Mouse (Mus musculus) neural tube, embryonic 13.5 days (tissue): ENCODE results near the gene Acsl1. TPM values are rescaled to one million over a fixed set of nuclear protein-coding genes. Genes with fewer than 3 reads are reported as not detected.

Experiments used
- ATAC-seq: fragments of 200-750 bp; cut with Nextera tagmentation; 2 replicates; pipeline ENCODE4 v1.8.0; 2017; ENCODE audit warnings: low read depth, mild to moderate bottlenecking, moderate TSS enrichment, moderate library complexity
- H3K27ac ChIP-seq: fragments of 300-500 bp; sonication (generic); replicated peaks from 2 replicates; pipeline ENCODE4 v1.5.1; 2015; ENCODE audit warnings: moderate library complexity, mild to moderate bottlenecking, inconsistent platforms
- H3K27me3 ChIP-seq: fragments of 300-500 bp; sonication (generic); 2 replicates; pipeline ENCODE4 v1.6.1; 2015; ENCODE audit warnings: mild to moderate bottlenecking, inconsistent platforms
- H3K36me3 ChIP-seq: fragments of 300-500 bp; sonication (generic); 2 replicates; pipeline ENCODE4 v1.6.1; 2015; ENCODE audit warnings: mild to moderate bottlenecking, inconsistent platforms
- H3K4me1 ChIP-seq: fragments of 300-500 bp; sonication (generic); replicated peaks from 2 replicates; pipeline ENCODE4 v1.6.1; 2015; ENCODE audit warnings: inconsistent platforms
- H3K4me2 ChIP-seq: fragments of 300-500 bp; sonication (generic); 2 replicates; pipeline ENCODE4 v1.6.1; 2015; ENCODE audit warnings: inconsistent platforms, mild to moderate bottlenecking, moderate library complexity
- H3K4me3 ChIP-seq: fragments of 300-500 bp; sonication (generic); 2 replicates; pipeline ENCODE4 v1.5.1; 2015; ENCODE audit warnings: mild to moderate bottlenecking, inconsistent platforms
- H3K9ac ChIP-seq: fragments of 300-500 bp; sonication (generic); 2 replicates; pipeline ENCODE4 v1.6.1; 2015; ENCODE audit warnings: moderate library complexity, mild to moderate bottlenecking, inconsistent platforms
- H3K9me3 ChIP-seq: fragments of 300-500 bp; sonication (generic); 2 replicates; pipeline ENCODE4 v1.6.1; 2016; ENCODE audit warnings: inconsistent platforms
- WGBS: fragments of 180-500 bp; shearing (Covaris S2); methylation state at CpG from one replicate; pipeline ENCODE4 v1.1.7; 2015; 5-methylcytosine and 5-hydroxymethylcytosine counted together
- polyA plus RNA-seq: library from polyadenylated mRNA; unstranded; fragments of >200 nt; fragmentation: Nextera tagmentation; extraction: Ambion mirVana; gene quantifications from 2 replicates; pipeline ENCODE4 v1.2.1, GENCODE M21; 2015

Acsl1 gene
- polyA plus RNA-seq, 1 experiment from 2014 or later = 13.2 TPM

- Histone ChIP-seq H3K9me3 (no peaks in the 10 kb centered on the region), H3K9ac (no peak overlapping the region), H3K4me2 (no peak overlapping the region), H3K4me1 (no peaks in the 10 kb centered on the region), H3K27ac (no peak overlapping the region), H3K27me3 (no peaks in the 10 kb centered on the region), H3K4me3 (no peak overlapping the region), H3K36me3 (no peaks in the 10 kb centered on the region)
- 85% methylated on average over 6 of the region's 6 CpGs for WGBS
- no peak for ATAC-seq
Observed at GRCm38 (mm10) chr8:46496852-46497251, 26.0 kb downstream of the Acsl1 start.

DNA sequence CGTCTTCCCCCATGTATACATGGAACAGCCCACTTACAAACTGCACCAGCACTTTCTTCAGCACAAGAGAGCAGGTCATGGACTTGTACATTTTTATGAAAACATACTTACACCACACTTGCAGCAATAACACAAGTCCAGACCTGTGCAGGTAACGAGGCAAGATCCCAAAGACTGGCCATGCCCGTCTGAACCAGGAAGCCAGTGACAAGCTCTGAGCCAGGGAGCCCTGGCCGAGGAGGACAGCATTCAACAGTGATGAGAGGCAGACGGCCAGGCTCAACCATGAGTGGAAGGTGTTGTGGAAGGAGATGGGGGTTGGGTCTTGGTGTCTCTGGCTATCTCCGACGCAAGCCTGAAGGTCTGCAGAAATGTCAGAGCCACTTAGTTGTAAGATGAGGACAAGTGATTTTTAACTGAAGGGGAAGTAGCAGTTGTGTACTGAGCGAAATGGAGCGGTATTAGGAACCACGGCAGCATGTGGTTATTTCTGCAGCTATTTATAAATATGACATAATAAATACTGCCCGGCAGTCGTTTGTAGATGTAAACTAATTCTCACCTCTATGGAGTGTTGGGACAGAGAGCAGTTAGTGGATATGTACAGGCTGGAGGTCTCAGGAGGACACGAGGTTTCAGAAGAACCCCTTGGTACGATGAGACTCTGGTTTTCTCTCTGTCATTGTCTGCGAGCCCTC, 26.6 kb downstream of the Acsl1 start:
- Histone ChIP-seq H3K27ac (no peak overlapping the region), H3K4me1 (peaks cover 2% of the 10 kb centered on the region), H3K9me3 (no peaks in the 10 kb centered on the region), H3K4me2 (no peak overlapping the region), H3K4me3 (no peak overlapping the region), H3K36me3 (no peaks in the 10 kb centered on the region), H3K9ac (no peak overlapping the region), H3K27me3 (no peaks in the 10 kb centered on the region)
- 88% methylated on average over 15 of the region's 15 CpGs for WGBS
- no peak for ATAC-seq

DNA sequence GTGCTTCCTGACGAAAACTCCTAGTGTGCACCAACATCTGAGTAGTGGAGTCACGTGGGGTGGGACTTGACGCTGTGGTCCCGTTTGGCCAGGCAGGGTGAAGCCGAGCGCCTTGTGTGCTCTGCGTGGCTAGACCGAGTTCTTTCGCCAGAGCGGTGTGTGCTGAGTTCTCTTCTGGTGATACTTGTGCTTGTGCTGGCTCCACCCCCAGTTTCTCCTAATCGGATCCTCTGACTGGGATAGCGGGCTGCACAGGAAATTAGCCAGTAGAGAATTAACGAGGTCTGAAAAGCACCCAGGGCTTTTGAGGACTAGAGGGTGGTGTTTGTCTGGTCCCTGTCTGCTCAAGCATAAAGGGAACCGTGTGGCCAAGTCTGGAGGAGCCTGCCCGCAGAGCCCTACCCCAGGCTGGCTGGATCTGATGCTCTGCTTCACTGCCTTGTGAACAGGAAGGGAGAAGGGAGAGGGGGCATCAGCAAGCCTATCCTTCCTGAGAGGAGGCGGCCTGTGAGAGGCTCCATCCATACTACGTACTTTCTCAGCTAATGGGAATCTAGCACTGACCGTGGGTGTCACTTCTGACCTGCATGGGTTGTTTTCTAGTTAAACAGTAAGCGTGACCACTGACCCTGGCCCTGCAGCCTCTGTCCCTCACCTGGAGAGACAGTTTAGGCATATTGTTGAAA, 28.7 kb downstream of the Acsl1 start:
- Histone ChIP-seq H3K4me1 (peaks cover 11% of the 10 kb centered on the region), H3K9me3 (no peaks in the 10 kb centered on the region), H3K9ac (no peak overlapping the region), H3K36me3 (no peaks in the 10 kb centered on the region), H3K4me2 (no peak overlapping the region), H3K4me3 (no peak overlapping the region), H3K27ac (no peak overlapping the region), H3K27me3 (no peaks in the 10 kb centered on the region)
- WGBS = 60% methylated on average over 19 of the region's 19 CpGs
- no peak for ATAC-seq

GRCm38 (mm10) chr8:46502333-46503071, 31.7 kb downstream of the Acsl1 start:
- Histone ChIP-seq H3K4me2 (peak overlapping the region; percentile 47), H3K27ac (no peak overlapping the region), H3K9ac (peak overlapping the region; percentile 31; the same call in 1 of the 2 replicates), H3K4me3 (peak overlapping the region; percentile 31), H3K27me3 (no peaks in the 10 kb centered on the region), H3K36me3 (peaks cover 15% of the 10 kb centered on the region; the same call in 1 of the 2 replicates), H3K9me3 (no peaks in the 10 kb centered on the region), H3K4me1 (peaks cover 11% of the 10 kb centered on the region)
- ATAC-seq = peak; percentile 36; the same call in 1 of the 2 replicates
- WGBS = 26% methylated on average over 19 of the region's 19 CpGs

- H3K9me3 ChIP-seq = no peaks in the 10 kb centered on the region
- peak overlapping the region; percentile 31 for H3K4me3 ChIP-seq
- 0 out of 2 replicates have a peak overlapping the region, but pooled peaks have one; percentile 31 for H3K9ac ChIP-seq
- peak overlapping the region; percentile 47 for H3K4me2 ChIP-seq
- 79% methylated on average over 12 of the region's 12 CpGs for WGBS
- no peaks in the 10 kb centered on the region for H3K27me3 ChIP-seq
- H3K4me1 ChIP-seq = peaks cover 11% of the 10 kb centered on the region
- ATAC-seq = no peak
- no peak overlapping the region for H3K27ac ChIP-seq
- H3K36me3 ChIP-seq = peaks cover 17% of the 10 kb centered on the region; the same call in 1 of the 2 replicates
Observed at GRCm38 (mm10) chr8:46503072-46503695, 32.3 kb downstream of the Acsl1 start.

GRCm38 (mm10) chr8:46504196-46504595, 33.4 kb downstream of the Acsl1 start:
- H3K27ac ChIP-seq = no peak overlapping the region
- H3K4me1 ChIP-seq = peaks cover 11% of the 10 kb centered on the region
- H3K4me3 ChIP-seq = no peak overlapping the region
- no peak for ATAC-seq
- no peaks in the 10 kb centered on the region for H3K27me3 ChIP-seq
- no peak overlapping the region for H3K4me2 ChIP-seq
- peaks cover 22% of the 10 kb centered on the region; the same call in 1 of the 2 replicates for H3K36me3 ChIP-seq
- WGBS = 69% methylated on average over 3 of the region's 3 CpGs
- no peaks in the 10 kb centered on the region for H3K9me3 ChIP-seq
- no peak overlapping the region for H3K9ac ChIP-seq

DNA sequence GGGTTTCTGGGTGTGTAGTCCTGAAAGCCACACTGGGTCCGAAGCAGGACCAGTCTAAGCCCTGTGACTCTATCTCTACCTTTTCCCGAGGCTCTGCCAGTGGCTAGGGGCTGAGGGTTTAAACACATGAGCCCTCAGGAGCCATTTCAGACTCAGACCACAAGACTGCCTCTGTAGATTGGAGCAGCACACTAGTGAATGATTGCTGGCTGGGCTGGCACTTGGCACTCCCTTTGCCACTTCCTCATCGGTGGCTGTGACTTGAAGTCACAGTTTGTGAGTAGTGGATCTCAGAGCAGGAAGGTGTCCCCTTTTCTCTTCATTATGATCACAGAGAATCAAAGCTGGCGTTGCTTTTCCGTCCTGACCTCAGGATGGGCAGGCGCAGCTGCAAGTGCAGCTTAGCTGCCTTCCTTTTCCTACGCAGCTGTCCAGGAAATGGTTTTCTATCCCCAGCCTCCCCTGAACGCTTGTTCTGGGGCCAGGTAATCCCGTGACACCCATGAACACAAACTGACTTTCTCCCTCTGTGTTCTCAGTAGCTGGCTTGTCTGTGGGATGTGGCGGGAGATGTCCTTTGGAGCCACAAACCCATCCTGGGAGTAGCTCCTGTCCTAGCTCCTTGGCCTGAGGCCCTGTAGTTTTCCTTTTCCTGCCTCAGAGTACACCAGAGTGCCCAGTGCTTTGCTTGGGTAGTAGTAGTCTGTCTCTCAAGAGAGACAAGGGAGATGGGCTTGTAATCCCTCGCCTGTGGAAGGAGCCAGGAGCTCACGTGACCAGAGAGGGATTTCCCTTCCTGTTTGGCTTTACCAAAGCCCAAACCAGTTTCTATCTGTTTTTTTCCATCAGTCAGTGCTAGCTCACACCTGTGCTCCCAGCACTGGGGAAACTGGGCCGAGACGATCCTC, 37.9 kb downstream of the Acsl1 start:
- ATAC-seq = no peak
- Histone ChIP-seq H3K4me2 (no peak overlapping the region), H3K27ac (no peak overlapping the region), H3K4me1 (no peaks in the 10 kb centered on the region), H3K36me3 (peaks cover 24% of the 10 kb centered on the region; the same call in 1 of the 2 replicates), H3K4me3 (no peak overlapping the region), H3K27me3 (no peaks in the 10 kb centered on the region), H3K9ac (no peak overlapping the region), H3K9me3 (no peaks in the 10 kb centered on the region)
- WGBS = 88% methylated on average over 14 of the region's 14 CpGs

DNA sequence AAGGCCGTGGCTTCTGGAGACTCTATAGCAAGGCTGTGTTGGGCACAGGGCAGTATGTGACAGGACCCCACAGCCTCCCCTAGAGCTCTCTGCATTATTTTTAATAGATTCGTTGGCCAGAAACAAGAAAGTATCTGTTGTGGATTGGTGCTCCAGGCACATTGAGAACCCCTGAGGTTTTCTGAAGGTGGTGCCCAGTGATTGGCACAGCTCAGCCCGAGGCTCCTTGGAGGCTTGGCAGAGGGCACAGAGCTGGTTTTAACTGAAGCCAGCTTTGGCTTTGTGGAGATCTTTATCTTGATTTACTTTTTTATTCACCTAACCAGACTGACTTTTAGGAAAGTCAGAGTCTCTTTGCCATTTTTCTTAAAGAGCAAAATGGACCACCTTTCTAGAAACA, 38.6 kb downstream of the Acsl1 start:
- Histone ChIP-seq H3K4me3 (no peak overlapping the region), H3K4me2 (no peak overlapping the region), H3K4me1 (no peaks in the 10 kb centered on the region), H3K36me3 (peaks cover 30% of the 10 kb centered on the region; the same call in 1 of the 2 replicates), H3K27me3 (no peaks in the 10 kb centered on the region), H3K27ac (no peak overlapping the region), H3K9ac (no peak overlapping the region), H3K9me3 (no peaks in the 10 kb centered on the region)
- WGBS = 87% methylated on average over 3 of the region's 3 CpGs
- no peak for ATAC-seq

GRCm38 (mm10) chr8:46511336-46511735, 40.5 kb downstream of the Acsl1 start:
- no peak overlapping the region for H3K9ac ChIP-seq
- H3K4me3 ChIP-seq = no peak overlapping the region
- 73% methylated on average over 9 of the region's 9 CpGs for WGBS
- no peak overlapping the region for H3K27ac ChIP-seq
- H3K27me3 ChIP-seq = no peaks in the 10 kb centered on the region
- H3K9me3 ChIP-seq = no peaks in the 10 kb centered on the region
- no peaks in the 10 kb centered on the region for H3K4me1 ChIP-seq
- H3K4me2 ChIP-seq = no peak overlapping the region
- H3K36me3 ChIP-seq = peaks cover 22% of the 10 kb centered on the region; the same call in 1 of the 2 replicates
- no peak for ATAC-seq

DNA sequence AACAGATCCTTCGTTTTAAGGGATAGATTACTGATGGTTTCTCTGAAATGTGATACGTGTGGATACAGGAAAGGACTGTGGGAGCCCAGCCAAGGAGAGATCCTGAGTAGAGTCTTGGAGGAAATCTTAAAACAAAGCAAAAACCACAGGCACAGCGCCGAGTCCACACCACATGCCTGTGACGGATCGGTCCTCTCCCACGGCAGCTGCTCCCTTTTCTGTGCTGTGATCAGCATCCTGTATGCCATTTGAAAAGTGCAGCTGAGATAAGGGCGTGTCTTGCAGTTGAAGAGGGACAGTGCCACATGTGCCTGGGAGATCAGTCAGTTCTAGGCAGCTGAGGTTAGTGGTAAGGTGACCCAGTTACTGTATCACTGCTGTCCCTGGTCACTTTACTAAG, 41.7 kb downstream of the Acsl1 start:
- no peak overlapping the region for H3K4me3 ChIP-seq
- H3K4me1 ChIP-seq = no peaks in the 10 kb centered on the region
- H3K27me3 ChIP-seq = no peaks in the 10 kb centered on the region
- H3K9ac ChIP-seq = no peak overlapping the region
- no peak overlapping the region for H3K27ac ChIP-seq
- no peak overlapping the region for H3K4me2 ChIP-seq
- 0 out of 2 replicates have a peak, but pooled peaks cover 15% of the 10 kb centered on the region for H3K36me3 ChIP-seq
- WGBS = 70% methylated on average over 8 of the region's 8 CpGs
- ATAC-seq = no peak
- H3K9me3 ChIP-seq = no peaks in the 10 kb centered on the region

DNA sequence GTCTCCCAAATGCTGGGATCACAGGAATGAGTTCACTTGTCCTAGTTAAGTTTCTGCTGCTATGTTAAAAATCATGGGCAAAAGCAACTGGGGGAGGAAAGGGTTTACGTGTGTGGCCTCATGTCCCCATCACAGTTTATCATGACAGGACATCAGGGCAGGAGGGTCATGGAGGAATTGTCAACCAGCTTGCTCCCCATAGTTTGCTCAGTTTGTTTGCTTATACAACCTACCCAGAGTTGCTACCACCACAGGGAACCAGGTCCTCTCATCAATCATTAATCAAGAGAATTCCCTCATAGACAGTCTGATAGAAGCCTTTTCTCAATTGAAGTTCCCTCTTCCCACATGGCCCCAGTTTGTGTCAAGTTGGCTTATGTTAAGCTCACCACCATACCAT, 43.2 kb downstream of the Acsl1 start:
- peaks cover 11% of the 10 kb centered on the region; the same call in 1 of the 2 replicates for H3K36me3 ChIP-seq
- H3K4me3 ChIP-seq = no peak overlapping the region
- H3K9ac ChIP-seq = no peak overlapping the region
- no peaks in the 10 kb centered on the region for H3K9me3 ChIP-seq
- no peaks in the 10 kb centered on the region for H3K4me1 ChIP-seq
- no peak overlapping the region for H3K27ac ChIP-seq
- no peak overlapping the region for H3K4me2 ChIP-seq
- 88% methylated on average over 1 of the region's 1 CpGs for WGBS
- ATAC-seq = no peak
- no peaks in the 10 kb centered on the region for H3K27me3 ChIP-seq
